Mouse (Mus musculus) heart, embryonic 12.5 days (tissue): Measurements from ENCODE around the gene Ppef1. TPM values are rescaled to one million over a fixed set of nuclear protein-coding genes. Genes with fewer than 3 reads are reported as not detected.

Source experiments
- ATAC-seq: fragments of 200-750 bp; cut with Nextera tagmentation; 2 replicates; pipeline ENCODE4 v1.8.0; 2017; ENCODE audit warnings: moderate TSS enrichment, moderate library complexity; ENCODE audit not compliant: insufficient number of reproducible peaks, low FRiP score
- H3K27ac ChIP-seq: fragments of 300-500 bp; sonication (generic); 2 replicates; pipeline ENCODE4 v1.5.1; 2016; ENCODE audit warnings: mild to moderate bottlenecking, moderate library complexity; ENCODE audit not compliant: poor library complexity, severe bottlenecking
- H3K27me3 ChIP-seq: fragments of 300-500 bp; sonication (generic); replicated peaks from 2 replicates; pipeline ENCODE4 v1.6.1; 2016; ENCODE audit warnings: mild to moderate bottlenecking, moderate library complexity
- H3K36me3 ChIP-seq: fragments of 300-500 bp; sonication (generic); 2 replicates; pipeline ENCODE4 v1.6.1; 2016; ENCODE audit warnings: mild to moderate bottlenecking, moderate library complexity
- H3K4me1 ChIP-seq: fragments of 300-500 bp; sonication (generic); replicated peaks from 2 replicates; pipeline ENCODE4 v1.6.1; 2016; ENCODE audit warnings: mild to moderate bottlenecking
- H3K4me2 ChIP-seq: fragments of 300-500 bp; sonication (generic); 2 replicates; pipeline ENCODE4 v1.6.1; 2016; ENCODE audit warnings: mild to moderate bottlenecking, moderate library complexity
- H3K4me3 ChIP-seq: fragments of 300-500 bp; sonication (generic); 2 replicates; pipeline ENCODE4 v1.5.1; 2016; ENCODE audit warnings: mild to moderate bottlenecking
- H3K9ac ChIP-seq: fragments of 300-500 bp; sonication (generic); 2 replicates; pipeline ENCODE4 v1.6.1; 2016; ENCODE audit warnings: mild to moderate bottlenecking, moderate library complexity
- H3K9me3 ChIP-seq: fragments of 300-500 bp; sonication (generic); replicated peaks from 2 replicates; pipeline ENCODE4 v1.6.1; 2016; ENCODE audit warnings: mild to moderate bottlenecking, moderate library complexity
- WGBS: fragments of 180-500 bp; shearing (Covaris S2); methylation state at CpG from one replicate; pipeline ENCODE4 v1.1.7; 2016; 5-methylcytosine and 5-hydroxymethylcytosine counted together
- polyA plus RNA-seq: library from polyadenylated mRNA; unstranded; fragments of >200 nt; fragmentation: Nextera tagmentation; extraction: Ambion mirVana; gene quantifications from 2 replicates; pipeline ENCODE4 v1.2.1, GENCODE M21; 2016

The Ppef1 gene
- polyA plus RNA-seq, 1 experiment from 2014 or later = not detected

GRCm38 (mm10) chrX:160598055-160598454 lies 137.5 kb downstream of the Ppef1 start:
- ATAC-seq = no peak
- Histone ChIP-seq H3K27me3 (no peaks in the 10 kb centered on the region), H3K4me2 (no peak overlapping the region), H3K9me3 (no peaks in the 10 kb centered on the region), H3K4me1 (peaks cover 45% of the 10 kb centered on the region), H3K27ac (peak overlapping the region; percentile 77), H3K36me3 (no peaks in the 10 kb centered on the region), H3K9ac (no peak overlapping the region), H3K4me3 (no peak overlapping the region)
- WGBS = 75% methylated on average over 2 of the region's 2 CpGs

GRCm38 (mm10) chrX:160592933-160593332 lies 142.6 kb downstream of the Ppef1 start:
- Histone ChIP-seq H3K27ac (no peak overlapping the region), H3K4me3 (no peak overlapping the region), H3K9ac (no peak overlapping the region), H3K4me2 (no peak overlapping the region), H3K9me3 (no peaks in the 10 kb centered on the region), H3K27me3 (no peaks in the 10 kb centered on the region), H3K36me3 (peaks cover 18% of the 10 kb centered on the region; the same call in 1 of the 2 replicates), H3K4me1 (peaks cover 16% of the 10 kb centered on the region)
- 72% methylated on average over 6 of the region's 6 CpGs for WGBS
- ATAC-seq = no peak

GRCm38 (mm10) chrX:160590147-160590546 lies 145.4 kb downstream of the Ppef1 start:
- no peak overlapping the region for H3K4me2 ChIP-seq
- no peak overlapping the region for H3K9ac ChIP-seq
- no peaks in the 10 kb centered on the region for H3K27me3 ChIP-seq
- no peak overlapping the region for H3K4me3 ChIP-seq
- peaks cover 17% of the 10 kb centered on the region for H3K4me1 ChIP-seq
- H3K9me3 ChIP-seq = no peaks in the 10 kb centered on the region
- H3K27ac ChIP-seq = no peak overlapping the region
- no peak for ATAC-seq
- WGBS = 90% methylated on average over 7 of the region's 7 CpGs
- peaks cover 24% of the 10 kb centered on the region for H3K36me3 ChIP-seq

- Histone ChIP-seq H3K27me3 (no peaks in the 10 kb centered on the region), H3K36me3 (peaks cover 25% of the 10 kb centered on the region), H3K27ac (peak overlapping the region; percentile 87), H3K9ac (no peak overlapping the region), H3K4me3 (no peak overlapping the region), H3K9me3 (no peaks in the 10 kb centered on the region), H3K4me2 (no peak overlapping the region), H3K4me1 (peaks cover 17% of the 10 kb centered on the region)
- WGBS = 67% methylated on average over 4 of the region's 4 CpGs
- ATAC-seq = 0 out of 2 replicates have a peak, but pooled peaks have one; percentile 36
These were observed 147.0 kb downstream of the Ppef1 start for GRCm38 (mm10) chrX:160588523-160588922.

- Histone ChIP-seq H3K4me2 (no peak overlapping the region), H3K9ac (no peak overlapping the region), H3K36me3 (peaks cover 14% of the 10 kb centered on the region; the same call in 1 of the 2 replicates), H3K27ac (no peak overlapping the region), H3K9me3 (no peaks in the 10 kb centered on the region), H3K4me1 (peaks cover 17% of the 10 kb centered on the region), H3K27me3 (no peaks in the 10 kb centered on the region), H3K4me3 (no peak overlapping the region)
- 63% methylated on average over 1 of the region's 1 CpGs for WGBS
- no peak for ATAC-seq
These were observed 150.5 kb downstream of the Ppef1 start for GRCm38 (mm10) chrX:160585110-160585509.

- WGBS = 84% methylated on average over 4 of the region's 4 CpGs
- Histone ChIP-seq H3K4me2 (no peak overlapping the region), H3K27ac (no peak overlapping the region), H3K36me3 (peaks cover 10% of the 10 kb centered on the region; the same call in 1 of the 2 replicates), H3K9me3 (no peaks in the 10 kb centered on the region), H3K4me3 (no peak overlapping the region), H3K4me1 (peaks cover 17% of the 10 kb centered on the region), H3K9ac (no peak overlapping the region), H3K27me3 (no peaks in the 10 kb centered on the region)
- ATAC-seq = no peak
These were observed 151.3 kb downstream of the Ppef1 start for GRCm38 (mm10) chrX:160584148-160584838.

GRCm38 (mm10) chrX:160583589-160583988 lies 152.0 kb downstream of the Ppef1 start:
- Histone ChIP-seq H3K36me3 (peaks cover 13% of the 10 kb centered on the region), H3K4me1 (peaks cover 13% of the 10 kb centered on the region), H3K4me3 (no peak overlapping the region), H3K4me2 (no peak overlapping the region), H3K9me3 (no peaks in the 10 kb centered on the region), H3K9ac (no peak overlapping the region), H3K27ac (no peak overlapping the region), H3K27me3 (no peaks in the 10 kb centered on the region)
- WGBS = 70% methylated on average over 5 of the region's 5 CpGs
- ATAC-seq = no peak

Other genes starting within 250 kb of the Ppef1 start
- 26.2 and 26.9 TPM in 2 replicates for gene Phka2, start 233.6 kb downstream of the Ppef1 start, polyA plus RNA-seq
- gene Rs1, start 32.2 kb upstream of the Ppef1 start, polyA plus RNA-seq = not detected in 2 replicates
- gene Gja6, start 171.3 kb upstream of the Ppef1 start, polyA plus RNA-seq = 0.09 and 0.22 TPM in 2 replicates